Mouse (Mus musculus): ENCODE data around the gene Orm3. TPM values are rescaled to one million over a fixed set of nuclear protein-coding genes. Genes with fewer than 3 reads are reported as not detected.

Gene Orm3
- total and polyA plus RNA-seq, 3 experiments: 0.30 TPM; not detected in 2

- in situ Hi-C loops (cut with MboI; ENCODE audit: low pct_ligation_motif_present, low pct_unique_long_range_greater_than_20kb, low sequenced_read_pairs) (no loop called here), dilution Hi-C loops (cut with MboI; ENCODE audit: extremely low pct_ligation_motif_present, extremely low pct_unique_long_range_greater_than_20kb, low sequenced_read_pairs) (no loop called here)
- peak overlapping the region; percentile 71 for H3K4me2 ChIP-seq (ENCODE audit: insufficient read depth, low read depth, poor library complexity, severe bottlenecking)
- TF ChIP-seq CHD2 (IDR thresholded peaks at IDR 0.05; ENCODE audit: low read length) (0 out of 2 replicates have a peak, but pooled peaks have one; percentile 20), MEF2A (IDR thresholded peaks at IDR 0.05; ENCODE audit: borderline replicate concordance, low read depth, low read length) (peak; percentile 38; the same call in 1 of the 2 replicates), TCF12 (IDR thresholded peaks at IDR 0.05; ENCODE audit: low read depth, low read length) (peak; percentile 46; the same call in 1 of the 2 replicates), MAX (IDR thresholded peaks at IDR 0.05; ENCODE audit: low read length) (0 out of 2 replicates have a peak, but pooled peaks have one; percentile 28), IRF4 (IDR thresholded peaks at IDR 0.05; ENCODE audit: low read depth, low read length) (peak; percentile 77; the same call in 1 of the 2 replicates), BHLHE40 (IDR thresholded peaks at IDR 0.05; ENCODE audit: low read depth, low read length) (peak; percentile 70), RAD21 (IDR thresholded peaks at IDR 0.05; ENCODE audit: low read depth, low read length) (no peak; the same call in 1 of the 2 replicates), USF1 (IDR thresholded peaks at IDR 0.05; ENCODE audit: low read depth, low read length) (no peak), POLR2A (IDR thresholded peaks at IDR 0.05; ENCODE audit: low read depth, low read length) (peak; percentile 34; the same call in 1 of the 2 replicates), MAFK (IDR thresholded peaks at IDR 0.05; ENCODE audit: insufficient replicate concordance, low read length) (no peak), MAZ (IDR thresholded peaks at IDR 0.05; ENCODE audit: low read depth, low read length) (no peak; the same call in 1 of the 2 replicates), E2F4 (IDR thresholded peaks at IDR 0.05; ENCODE audit: insufficient replicate concordance, low read depth, low read length) (no peak), CHD1 (IDR thresholded peaks at IDR 0.05; ENCODE audit: low read depth, low read length) (no peak), TBP (conservative IDR thresholded peaks at IDR 0.05; ENCODE audit: low read depth, low read length) (0 out of 2 replicates have a peak, but pooled peaks have one; percentile 61), ZMIZ1 (IDR thresholded peaks at IDR 0.05; ENCODE audit: low read depth, low read length) (no peak), ELF1 (IDR thresholded peaks at IDR 0.05; ENCODE audit: low read depth, low read length) (peak; percentile 75), ZC3H11A (IDR thresholded peaks at IDR 0.05; ENCODE audit: low read depth, low read length) (no peak), MYC (IDR thresholded peaks at IDR 0.05; ENCODE audit: low read depth, low read length) (no peak), RCOR1 (conservative IDR thresholded peaks at IDR 0.05; ENCODE audit: low read depth, low read length) (0 out of 2 replicates have a peak, but pooled peaks have one; percentile 2), UBTF (IDR thresholded peaks at IDR 0.05; ENCODE audit: low read depth, low read length) (no peak), EP300 (IDR thresholded peaks at IDR 0.05; ENCODE audit: low read length) (peak; percentile 75), MXI1 (IDR thresholded peaks at IDR 0.05; ENCODE audit: low read depth, low read length) (no peak; the same call in 1 of the 2 replicates), JUND (conservative IDR thresholded peaks at IDR 0.05; ENCODE audit: low read depth, low read length) (no peak), GABPA (IDR thresholded peaks at IDR 0.05; ENCODE audit: insufficient replicate concordance, low read depth, low read length) (no peak), KAT2A (IDR thresholded peaks at IDR 0.05; ENCODE audit: insufficient replicate concordance, low read length) (no peak), POLR2AphosphoS2 (IDR thresholded peaks at IDR 0.05; ENCODE audit: low read depth, low read length) (no peak; the same call in 1 of the 2 replicates), HCFC1 (IDR thresholded peaks at IDR 0.05; ENCODE audit: low read depth, low read length) (no peak; the same call in 1 of the 2 replicates), ZNF384 (IDR thresholded peaks at IDR 0.05; ENCODE audit: low read depth, low read length) (0 out of 2 replicates have a peak, but pooled peaks have one; percentile 1), CTCF (conservative IDR thresholded peaks at IDR 0.05 in 1 of 2, IDR thresholded peaks at IDR 0.05 in 1 of 2; ENCODE audit: low read depth in 2 of 2, low read length in 2 of 2) (no peak), USF2 (conservative IDR thresholded peaks at IDR 0.05; ENCODE audit: low read depth, low read length) (no peak), ZKSCAN1 (IDR thresholded peaks at IDR 0.05; ENCODE audit: borderline replicate concordance, low read depth, low read length) (no peak), NELFE (IDR thresholded peaks at IDR 0.05; ENCODE audit: low read depth, low read length) (0 out of 2 replicates have a peak, but pooled peaks have one; percentile 32), ETS1 (conservative IDR thresholded peaks at IDR 0.05; ENCODE audit: low read depth, low read length) (peak; percentile 82), NRF1 (IDR thresholded peaks at IDR 0.05; ENCODE audit: low read depth, low read length) (no peak), SMC3 (IDR thresholded peaks at IDR 0.05; ENCODE audit: low read depth, low read length) (no peak), JUN (IDR thresholded peaks at IDR 0.05; ENCODE audit: insufficient read depth, low read depth, low read length) (0 out of 2 replicates have a peak, but pooled peaks have one; percentile 10), SIN3A (IDR thresholded peaks at IDR 0.05; ENCODE audit: low read length) (peak; percentile 77), PAX5 (IDR thresholded peaks at IDR 0.05; ENCODE audit: low read length) (no peak)
- peak overlapping the region; percentile 28 to 59 (median 46) for H3K4me3 ChIP-seq (replicated peaks in 1 of 3; ENCODE audit: low read depth in 2 of 3, low read length in 2 of 3, poor library complexity in 1 of 3)
- peak overlapping the region; percentile 37 for H3K9ac ChIP-seq (ENCODE audit: insufficient read depth, low read depth)
- H3K9me3 ChIP-seq (replicated peaks; ENCODE audit: low read length): no peaks in the 10 kb centered on the region
- peak; percentile 88 for DNase-seq (ENCODE audit: extremely low read depth)
- peaks cover 74 to 90% of the 10 kb centered on the region in 2 experiments for H3K36me3 ChIP-seq (replicated peaks in 1 of 2; ENCODE audit: control insufficient read depth in 1 of 2, insufficient read depth in 1 of 2, low read length in 1 of 2)
- no peaks in the 10 kb centered on the region for H3K27me3 ChIP-seq (replicated peaks)
- peaks cover 26% of the 10 kb centered on the region for H3K79me2 ChIP-seq (replicated peaks; ENCODE audit: control insufficient read depth, extremely low read depth, insufficient read depth, poor library complexity, severe bottlenecking)
- peaks cover 44 to 71% of the 10 kb centered on the region in 2 experiments for H3K4me1 ChIP-seq (ENCODE audit: control insufficient read depth in 1 of 2, insufficient read depth in 2 of 2)
- H3K27ac ChIP-seq (ENCODE audit: insufficient read depth, low read depth): peak overlapping the region; percentile 99
These were observed 29.8 kb downstream of the Orm3 start for GRCm38 (mm10) chr4:63385784-63386183.

All from CH12.LX (cell line).